Mouse (Mus musculus) G1E (cell line): ENCODE results near the gene Slc35f1.

Experiments used
- CTCF ChIP-seq: IDR thresholded peaks from 2 replicates; pipeline ENCODE4 v1.5.1; 2012; ENCODE audit warnings: low read depth, low read length, inconsistent platforms, mixed read lengths
- TAL1 ChIP-seq: conservative IDR thresholded peaks from 2 replicates; pipeline ENCODE4 v1.6.1; 2012; ENCODE audit warnings: low read depth, low read length, inconsistent platforms, mixed read lengths

- TF ChIP-seq CTCF = no peak
- no peak for TF ChIP-seq TAL1
Measured at GRCm38 (mm10) chr10:52812861-52813260, 122.5 kb downstream of the Slc35f1 start.
